Mouse (Mus musculus) liver, embryonic 15.5 days (tissue): ENCODE measurements around the gene Eef2k. TPM values are rescaled to one million over a fixed set of nuclear protein-coding genes. Genes with fewer than 3 reads are reported as not detected.

Experiments
- ATAC-seq: fragments of 200-750 bp; cut with Nextera tagmentation; 2 replicates; pipeline ENCODE4 v1.8.0; 2017; ENCODE audit warnings: moderate number of reproducible peaks, mild to moderate bottlenecking, moderate library complexity; ENCODE audit not compliant: insufficient read depth
- H3K27ac ChIP-seq: fragments of 300-500 bp; sonication (generic); replicated peaks from 2 replicates; pipeline ENCODE4 v1.5.1; 2015; ENCODE audit warnings: mild to moderate bottlenecking, inconsistent platforms
- H3K27me3 ChIP-seq: fragments of 300-500 bp; sonication (generic); 2 replicates; pipeline ENCODE4 v1.6.1; 2015; ENCODE audit warnings: mild to moderate bottlenecking, inconsistent platforms
- H3K36me3 ChIP-seq: fragments of 300-500 bp; sonication (generic); replicated peaks from 2 replicates; pipeline ENCODE4 v1.6.1; 2015; ENCODE audit warnings: moderate library complexity, mild to moderate bottlenecking, inconsistent platforms
- H3K4me1 ChIP-seq: fragments of 300-500 bp; sonication (generic); replicated peaks from 2 replicates; pipeline ENCODE4 v1.6.1; 2015; ENCODE audit warnings: inconsistent platforms
- H3K4me2 ChIP-seq: fragments of 300-500 bp; sonication (generic); 2 replicates; pipeline ENCODE4 v1.6.1; 2015; ENCODE audit warnings: moderate library complexity, mild to moderate bottlenecking, inconsistent platforms
- H3K4me3 ChIP-seq: fragments of 300-500 bp; sonication (generic); replicated peaks from 2 replicates; pipeline ENCODE4 v1.5.1; 2015; ENCODE audit warnings: mild to moderate bottlenecking, inconsistent platforms
- H3K9ac ChIP-seq: fragments of 300-500 bp; sonication (generic); 2 replicates; pipeline ENCODE4 v1.6.1; 2015; ENCODE audit warnings: moderate library complexity, mild to moderate bottlenecking, inconsistent platforms
- H3K9me3 ChIP-seq: fragments of 300-500 bp; sonication (generic); replicated peaks from 2 replicates; pipeline ENCODE4 v1.6.1; 2016; ENCODE audit warnings: inconsistent platforms
- WGBS: fragments of 180-500 bp; shearing (Covaris S2); methylation state at CpG from one replicate; pipeline ENCODE4 v1.1.7; 2015; ENCODE audit warnings: mixed read lengths; ENCODE audit not compliant: insufficient replicate concordance; 5-methylcytosine and 5-hydroxymethylcytosine counted together
- polyA plus RNA-seq: library from polyadenylated mRNA; unstranded; fragments of >200 nt; fragmentation: Nextera tagmentation; extraction: Ambion mirVana; gene quantifications from 2 replicates; pipeline ENCODE4 v1.2.1, GENCODE M21; 2015

Eef2k gene
- polyA plus RNA-seq, 1 experiment from 2014 or later = 42.8 TPM

DNA sequence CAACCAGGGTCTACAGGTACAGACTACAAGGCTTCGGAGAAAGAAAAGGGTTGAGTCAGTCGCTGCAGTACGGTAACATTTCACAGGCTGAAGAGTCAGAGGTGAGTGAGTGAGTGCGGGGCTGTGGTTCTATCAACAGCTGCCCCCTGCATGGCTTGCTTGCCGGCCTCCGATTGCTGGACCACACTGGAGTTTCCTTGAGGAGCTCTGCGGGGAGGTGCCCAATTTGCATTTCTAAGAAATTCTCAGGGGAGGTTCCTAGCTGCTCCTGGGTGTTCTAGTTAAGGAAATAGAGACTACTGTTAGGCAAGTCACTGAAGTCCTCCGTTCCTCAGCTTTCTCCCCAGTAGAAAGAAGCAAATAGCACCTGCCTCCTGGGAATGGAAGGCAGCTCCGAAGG lies 2.1 kb downstream of the Eef2k start:
- ATAC-seq = no peak
- WGBS = 47% methylated on average over 9 of the region's 9 CpGs
- Histone ChIP-seq H3K4me3 (peak overlapping the region; percentile 86), H3K27ac (peak overlapping the region; percentile 97), H3K9ac (peak overlapping the region; percentile 95), H3K27me3 (no peaks in the 10 kb centered on the region), H3K9me3 (no peaks in the 10 kb centered on the region), H3K4me2 (peak overlapping the region; percentile 82), H3K4me1 (peaks cover 74% of the 10 kb centered on the region), H3K36me3 (peaks cover 49% of the 10 kb centered on the region)

DNA sequence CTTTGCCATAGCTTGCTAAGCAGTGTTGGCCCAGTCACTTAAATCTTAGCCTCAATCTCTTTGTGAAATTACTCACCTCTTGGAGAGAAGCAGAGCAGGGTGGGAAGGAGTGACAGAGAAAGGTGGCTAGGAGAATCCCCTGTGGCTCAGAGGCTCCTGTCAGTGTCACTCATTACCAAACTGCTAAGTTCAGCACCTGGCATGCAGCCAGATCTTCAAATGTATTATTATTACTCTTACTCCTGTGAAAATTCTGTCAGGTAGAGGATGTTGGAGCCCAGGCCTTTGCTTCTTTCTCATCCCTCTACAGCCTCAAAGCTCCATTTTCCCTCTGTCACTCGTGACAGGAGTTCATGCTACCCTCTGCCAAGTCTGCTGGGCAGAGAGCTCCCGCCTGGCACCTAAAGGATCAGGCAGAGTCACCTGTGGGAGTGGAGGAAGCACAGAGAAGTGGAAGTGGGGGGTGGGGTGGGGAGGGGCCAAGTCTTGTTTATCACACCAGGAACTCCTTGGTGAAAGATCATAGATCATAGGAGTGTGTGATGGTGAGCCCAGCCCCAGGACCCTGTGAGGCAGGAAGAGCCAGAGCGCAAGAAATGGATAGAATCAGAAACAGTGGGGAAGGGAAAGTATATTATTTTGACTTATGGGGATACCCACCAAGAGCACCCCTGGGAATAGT lies 6.3 kb downstream of the Eef2k start:
- Histone ChIP-seq H3K4me3 (no peak overlapping the region), H3K36me3 (peaks cover 63% of the 10 kb centered on the region), H3K4me2 (no peak overlapping the region; the same call in 1 of the 2 replicates), H3K4me1 (peaks cover 99% of the 10 kb centered on the region), H3K9ac (peak overlapping the region; percentile 7; the same call in 1 of the 2 replicates), H3K27ac (peak overlapping the region; percentile 61), H3K27me3 (no peaks in the 10 kb centered on the region), H3K9me3 (no peaks in the 10 kb centered on the region)
- no peak for ATAC-seq
- WGBS = 69% methylated on average over 3 of the region's 3 CpGs

DNA sequence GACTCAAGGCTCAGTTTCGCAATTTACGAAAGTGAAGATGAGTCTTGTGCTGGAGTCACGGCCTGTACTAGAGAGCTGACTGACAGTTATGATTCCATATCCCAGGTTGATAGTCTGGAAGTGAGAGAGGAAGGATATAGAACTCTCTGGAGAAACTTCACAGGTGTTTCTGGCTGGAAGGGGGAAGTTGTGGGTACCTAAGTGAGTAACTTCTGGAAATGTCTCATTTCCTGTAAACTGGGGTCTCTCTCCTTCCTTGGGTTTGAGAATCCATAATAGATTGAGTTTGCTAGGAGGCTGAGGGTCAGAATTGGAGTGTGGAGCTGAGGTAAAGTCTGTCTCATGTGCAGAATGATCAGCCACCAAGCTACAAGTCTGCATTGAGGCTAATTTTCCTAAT lies 7.5 kb downstream of the Eef2k start:
- H3K9ac ChIP-seq = peak overlapping the region; percentile 56; the same call in 1 of the 2 replicates
- no peak overlapping the region for H3K4me3 ChIP-seq
- peak overlapping the region; percentile 63 for H3K4me2 ChIP-seq
- peaks cover 57% of the 10 kb centered on the region for H3K36me3 ChIP-seq
- WGBS = 84% methylated on average over 3 of the region's 3 CpGs
- H3K9me3 ChIP-seq = no peaks in the 10 kb centered on the region
- no peak for ATAC-seq
- no peaks in the 10 kb centered on the region for H3K27me3 ChIP-seq
- peaks cover 95% of the 10 kb centered on the region for H3K4me1 ChIP-seq
- H3K27ac ChIP-seq = peak overlapping the region; percentile 87

DNA sequence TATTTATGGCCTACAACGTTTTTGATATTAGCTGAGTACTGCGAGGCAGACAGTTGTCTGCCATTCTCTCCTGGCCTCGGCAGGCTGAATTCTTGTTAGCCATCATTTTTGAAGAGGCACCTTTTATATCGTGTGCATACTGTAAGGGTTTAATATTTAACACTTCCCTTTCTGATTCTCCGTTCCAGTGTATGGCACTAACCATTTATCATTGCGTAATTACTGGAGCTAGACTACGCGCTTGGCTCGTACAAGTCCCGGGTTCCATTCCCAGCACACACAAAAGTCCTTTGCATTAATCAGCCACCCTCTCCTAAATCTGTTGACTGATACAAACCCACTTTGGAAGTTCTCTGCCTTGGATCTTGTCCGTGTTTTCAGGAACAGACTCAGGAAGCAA lies 17.2 kb downstream of the Eef2k start:
- Histone ChIP-seq H3K27me3 (no peaks in the 10 kb centered on the region), H3K4me1 (peaks cover 89% of the 10 kb centered on the region), H3K9ac (no peak overlapping the region), H3K4me2 (no peak overlapping the region), H3K9me3 (no peaks in the 10 kb centered on the region), H3K27ac (peak overlapping the region; percentile 96), H3K4me3 (no peak overlapping the region), H3K36me3 (peaks cover 42% of the 10 kb centered on the region)
- no peak for ATAC-seq
- 66% methylated on average over 11 of the region's 11 CpGs for WGBS

DNA sequence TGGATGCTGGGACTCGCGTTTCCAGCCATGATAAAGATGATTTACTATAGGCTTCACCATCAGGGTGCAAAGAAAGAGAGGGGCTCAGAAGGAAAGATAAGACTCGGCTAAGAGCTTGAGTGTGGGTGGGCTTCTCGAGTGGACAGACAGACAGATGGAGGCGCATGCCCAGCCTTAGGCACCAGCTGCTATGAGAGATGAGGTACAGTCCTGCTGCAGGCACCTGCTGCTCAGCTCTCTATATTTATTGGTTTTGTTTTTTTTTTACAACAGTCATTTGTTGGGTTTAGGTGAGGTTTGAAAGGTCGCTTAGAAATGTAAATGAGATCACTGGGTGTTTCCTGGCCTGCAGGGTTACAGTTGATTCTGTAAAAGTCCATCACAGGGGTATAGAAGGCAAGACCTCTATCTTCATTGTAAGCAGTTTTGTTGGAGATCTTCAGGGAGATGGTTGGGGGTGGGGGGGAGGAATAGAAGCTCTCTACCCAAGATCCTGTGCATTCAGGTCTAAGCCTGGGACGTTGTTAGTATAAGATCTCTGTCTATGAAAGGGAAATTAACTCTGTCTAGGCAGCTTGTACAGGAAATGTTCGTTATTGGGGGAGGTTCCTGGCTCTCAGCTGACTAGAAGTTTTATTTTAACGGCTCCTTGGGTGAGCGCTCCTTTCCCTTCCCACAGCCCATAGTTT lies 18.3 kb downstream of the Eef2k start:
- Histone ChIP-seq H3K27ac (peak overlapping the region; percentile 96), H3K4me2 (peak overlapping the region; percentile 63), H3K36me3 (peaks cover 42% of the 10 kb centered on the region), H3K4me3 (peak overlapping the region; percentile 11; the same call in 1 of the 2 replicates), H3K9ac (peak overlapping the region; percentile 53), H3K4me1 (peaks cover 89% of the 10 kb centered on the region), H3K9me3 (no peaks in the 10 kb centered on the region), H3K27me3 (no peaks in the 10 kb centered on the region)
- 19% methylated on average over 10 of the region's 10 CpGs for WGBS
- ATAC-seq = no peak

DNA sequence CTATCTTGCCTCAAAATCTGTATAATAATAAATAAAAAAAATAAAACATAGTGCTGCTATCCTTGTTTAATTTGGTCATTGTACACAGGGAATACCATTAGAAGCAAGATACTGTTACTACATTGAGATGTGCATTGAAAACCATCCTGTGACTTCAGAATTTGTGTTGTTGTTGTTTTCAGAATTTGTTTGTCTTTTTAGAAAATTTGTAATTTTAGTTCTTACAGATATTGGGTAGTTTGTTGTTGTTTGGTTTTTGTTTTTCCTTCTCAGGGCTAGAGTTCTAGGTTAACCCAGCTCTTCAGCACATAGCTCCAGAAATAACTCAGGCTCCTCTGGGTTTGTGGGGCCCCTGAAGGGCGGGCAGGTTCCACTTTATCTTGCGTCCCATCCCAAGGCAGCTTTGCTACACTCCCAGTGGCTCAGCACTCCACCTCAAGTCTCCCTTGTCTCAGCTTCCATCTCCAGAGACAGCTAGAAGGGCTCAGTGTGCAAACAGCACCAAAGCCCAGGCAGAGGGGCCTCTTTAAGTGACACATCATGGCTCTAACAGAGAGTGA lies 18.9 kb downstream of the Eef2k start:
- Histone ChIP-seq H3K4me3 (peak overlapping the region; percentile 21), H3K4me1 (peaks cover 89% of the 10 kb centered on the region), H3K9ac (peak overlapping the region; percentile 55), H3K27me3 (no peaks in the 10 kb centered on the region), H3K27ac (peak overlapping the region; percentile 96), H3K9me3 (no peaks in the 10 kb centered on the region), H3K36me3 (peaks cover 42% of the 10 kb centered on the region), H3K4me2 (peak overlapping the region; percentile 63)
- 7% methylated on average over 2 of the region's 2 CpGs for WGBS
- ATAC-seq = peak; percentile 85

DNA sequence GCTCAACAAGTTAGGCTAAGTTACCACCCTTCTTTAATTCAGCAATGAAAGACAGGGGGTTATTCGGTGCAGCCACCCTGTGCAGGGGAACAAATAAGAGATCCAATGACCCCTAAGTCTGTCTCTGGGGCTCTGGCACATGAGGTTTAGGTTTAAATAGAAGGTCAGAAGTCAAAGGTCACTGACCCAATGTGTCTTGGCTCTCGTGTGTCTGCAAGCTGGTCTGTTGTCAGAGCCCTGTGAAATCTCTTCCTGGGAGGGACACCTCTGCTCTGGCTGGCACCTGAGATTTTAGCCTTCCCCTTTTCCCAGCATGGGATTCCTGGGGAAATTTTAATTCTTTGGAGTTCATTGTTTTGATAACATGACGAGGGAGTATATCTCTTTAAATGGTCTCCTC lies 19.6 kb downstream of the Eef2k start:
- Histone ChIP-seq H3K4me2 (peak overlapping the region; percentile 63), H3K9ac (peak overlapping the region; percentile 55), H3K4me1 (peaks cover 89% of the 10 kb centered on the region), H3K4me3 (peak overlapping the region; percentile 21), H3K27ac (peak overlapping the region; percentile 96), H3K27me3 (no peaks in the 10 kb centered on the region), H3K9me3 (no peaks in the 10 kb centered on the region), H3K36me3 (peaks cover 42% of the 10 kb centered on the region)
- no peak for ATAC-seq
- WGBS = 18% methylated on average over 3 of the region's 3 CpGs

DNA sequence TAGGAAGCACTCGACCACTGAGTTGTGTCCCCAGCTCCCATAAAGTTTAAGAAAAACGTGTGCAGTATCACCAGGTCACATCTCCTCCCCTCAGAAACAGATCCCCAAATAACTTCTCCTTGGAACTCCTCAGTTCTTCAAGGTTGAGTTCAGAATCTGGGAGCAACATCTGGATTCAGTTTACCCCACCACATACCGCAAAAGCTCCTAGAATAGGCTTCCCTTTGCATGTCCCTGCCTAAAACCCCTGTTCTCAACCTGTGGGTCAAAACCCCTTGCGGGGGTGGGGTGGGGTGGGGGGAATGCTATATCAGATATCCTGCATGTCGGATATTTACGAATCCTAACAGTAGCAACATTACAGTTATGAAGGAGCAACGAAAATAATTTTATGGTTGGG lies 20.0 kb downstream of the Eef2k start:
- Histone ChIP-seq H3K9ac (peak overlapping the region; percentile 55), H3K36me3 (peaks cover 41% of the 10 kb centered on the region), H3K4me3 (no peak overlapping the region), H3K4me1 (peaks cover 91% of the 10 kb centered on the region), H3K27me3 (no peaks in the 10 kb centered on the region), H3K27ac (peak overlapping the region; percentile 96), H3K9me3 (no peaks in the 10 kb centered on the region), H3K4me2 (peak overlapping the region; percentile 63)
- no peak for ATAC-seq
- 64% methylated on average over 7 of the region's 7 CpGs for WGBS

DNA sequence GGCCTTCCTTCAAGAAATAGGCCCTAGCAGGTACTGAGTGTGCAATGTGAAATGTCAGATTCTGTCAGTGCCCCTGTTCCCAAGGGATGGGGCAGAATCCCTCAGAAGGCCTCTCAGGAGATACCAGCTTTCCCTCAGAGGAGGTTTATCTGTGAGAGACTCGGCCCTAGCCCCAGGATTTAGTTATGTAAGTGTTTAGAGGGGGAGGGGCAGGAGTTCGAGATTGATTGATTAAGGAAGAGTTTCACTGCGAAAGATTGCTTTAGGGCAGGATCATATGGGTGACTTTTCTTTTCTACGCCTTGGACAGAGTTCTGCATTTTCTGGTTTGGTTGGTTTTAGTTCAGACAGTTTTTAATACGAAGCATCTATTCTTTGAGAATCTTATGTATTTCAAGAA lies 20.8 kb downstream of the Eef2k start:
- no peaks in the 10 kb centered on the region for H3K27me3 ChIP-seq
- no peak for ATAC-seq
- peak overlapping the region; percentile 63 for H3K4me2 ChIP-seq
- no peak overlapping the region for H3K9ac ChIP-seq
- no peak overlapping the region for H3K4me3 ChIP-seq
- no peaks in the 10 kb centered on the region for H3K9me3 ChIP-seq
- H3K4me1 ChIP-seq = peaks cover 91% of the 10 kb centered on the region
- H3K36me3 ChIP-seq = peaks cover 33% of the 10 kb centered on the region
- 40% methylated on average over 5 of the region's 5 CpGs for WGBS
- peak overlapping the region; percentile 96 for H3K27ac ChIP-seq

DNA sequence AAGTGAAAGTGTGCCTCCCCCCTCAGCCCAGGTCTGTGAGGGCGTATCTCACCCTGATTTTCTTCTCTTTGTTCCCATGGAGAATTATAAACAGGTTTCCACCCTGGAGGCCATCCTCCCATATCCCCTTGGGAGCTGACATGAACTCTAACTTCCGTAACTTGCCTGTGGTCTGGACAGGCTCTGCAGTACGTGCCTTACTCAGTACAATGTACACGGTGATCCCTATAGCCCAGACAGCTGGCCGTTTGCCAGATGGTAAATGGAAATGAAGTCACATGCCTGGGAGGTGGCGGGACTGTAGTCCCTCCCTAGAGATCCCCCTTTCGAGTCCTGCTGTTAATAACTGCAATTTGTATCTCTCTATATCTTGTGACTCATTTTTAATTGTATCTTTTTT lies 22.5 kb downstream of the Eef2k start:
- H3K27ac ChIP-seq = peak overlapping the region; percentile 96

DNA sequence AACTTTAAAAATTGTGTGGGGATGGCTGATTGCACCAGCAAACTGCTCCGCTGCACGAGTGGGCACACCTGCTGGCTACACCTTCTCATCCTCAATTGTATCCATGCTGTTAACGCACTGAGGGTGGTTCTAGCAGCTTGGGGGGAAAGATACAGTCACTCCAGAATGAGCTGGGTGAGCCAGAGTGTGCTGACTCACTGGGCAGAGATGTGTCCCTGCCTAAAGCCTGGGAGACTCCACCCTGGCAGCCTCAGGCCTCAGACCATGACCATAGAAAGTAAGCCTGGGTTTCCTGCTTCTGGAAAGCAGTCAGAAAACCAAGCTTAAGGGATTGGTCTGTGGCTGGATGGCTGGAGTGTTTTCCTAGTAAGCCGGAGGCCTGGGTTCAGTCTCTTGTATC lies 23.2 kb downstream of the Eef2k start:
- H3K4me3 ChIP-seq = 0 out of 2 replicates have a peak overlapping the region, but pooled peaks have one; percentile 2
- peaks cover 29% of the 10 kb centered on the region for H3K36me3 ChIP-seq
- no peaks in the 10 kb centered on the region for H3K27me3 ChIP-seq
- H3K4me2 ChIP-seq = peak overlapping the region; percentile 54
- peak; percentile 82 for ATAC-seq
- peaks cover 97% of the 10 kb centered on the region for H3K4me1 ChIP-seq
- H3K9ac ChIP-seq = peak overlapping the region; percentile 55
- WGBS = 27% methylated on average over 4 of the region's 4 CpGs
- H3K27ac ChIP-seq = peak overlapping the region; percentile 96
- no peaks in the 10 kb centered on the region for H3K9me3 ChIP-seq

More for the DNA sequence above, 22.5 kb downstream of the Eef2k start:
- peak overlapping the region; percentile 54 for H3K4me2 ChIP-seq
- H3K36me3 ChIP-seq = peaks cover 30% of the 10 kb centered on the region
- H3K4me3 ChIP-seq = peak overlapping the region; percentile 9
- H3K9ac ChIP-seq = peak overlapping the region; percentile 17
- no peaks in the 10 kb centered on the region for H3K27me3 ChIP-seq
- peaks cover 97% of the 10 kb centered on the region for H3K4me1 ChIP-seq
- H3K9me3 ChIP-seq = no peaks in the 10 kb centered on the region
- WGBS = 27% methylated on average over 7 of the region's 7 CpGs
- ATAC-seq = peak; percentile 55
